Mouse (Mus musculus): ENCODE measurements around the gene Rara.

DNA sequence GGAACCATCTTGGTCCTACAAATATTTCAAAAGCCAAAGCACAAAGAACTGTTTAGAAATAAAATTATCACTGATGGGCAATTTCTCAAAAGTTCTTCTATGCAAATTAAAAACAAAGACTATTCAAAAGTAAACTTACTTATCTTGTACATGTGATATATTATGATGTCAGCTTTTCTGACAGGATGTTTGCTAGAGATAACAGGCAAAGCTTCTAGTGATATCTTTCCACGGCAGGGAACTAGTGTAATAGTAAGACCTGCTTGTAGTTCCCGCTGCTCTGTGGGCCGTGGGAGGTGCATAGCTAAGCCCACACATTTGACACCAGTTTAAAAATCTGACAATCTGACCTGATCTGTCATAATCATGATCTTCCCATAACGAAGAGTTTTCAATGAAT is 82.5 kb downstream of the Rara start:
- TF ChIP-seq REST (IDR thresholded peaks at IDR 0.05; ENCODE audit: insufficient read depth, insufficient read length) (no peak), TCF3 (IDR thresholded peaks at IDR 0.05; ENCODE audit: insufficient read length, low read depth) (no peak), E2F4 (IDR thresholded peaks at IDR 0.05; ENCODE audit: insufficient read depth) (no peak), MYOD1 (IDR thresholded peaks at IDR 0.05; ENCODE audit: control insufficient read depth in 1 of 3, insufficient read length in 2 of 3, low read depth in 2 of 3) (no peak), MAX (IDR thresholded peaks at IDR 0.05; ENCODE audit: low read depth) (no peak), POLR2A (IDR thresholded peaks at IDR 0.05; ENCODE audit: insufficient read length, low read depth) (no peak), USF1 (IDR thresholded peaks at IDR 0.05; ENCODE audit: low read depth) (no peak)
